Mouse (Mus musculus) MEL (cell line): ENCODE measurements around the gene Il6ra. TPM values are rescaled to one million over a fixed set of nuclear protein-coding genes. Genes with fewer than 3 reads are reported as not detected.
A peak's percentile ranks its signal among the peaks of the same experiment; 100 is the strongest.

Experiments used
- DNase-seq: peaks from one replicate; pipeline ENCODE4 v3.0.0; 2011; ENCODE audit warnings: low read depth, low spot score
- H3K27ac ChIP-seq: 2 replicates; pipeline ENCODE4 v1.5.1; 2012; ENCODE audit warnings: low read depth, mild to moderate bottlenecking, control low read depth, low read length, moderate library complexity; ENCODE audit not compliant: control insufficient read depth
- H3K27me3 ChIP-seq, 2 experiments: fragments of 150-350 bp in 1 of 2; sonication (generic) in 1 of 2; 2 replicates each; pipeline ENCODE4 v1.6.1; 2012; ENCODE audit warnings: low read length in 2 of 2, mild to moderate bottlenecking in 2 of 2, improper control_type of control experiment in 1 of 2, moderate library complexity in 1 of 2; ENCODE audit not compliant: insufficient read depth in 2 of 2, control insufficient read depth in 1 of 2
- H3K36me3 ChIP-seq, 2 experiments: 2 replicates each; pipeline ENCODE4 v1.6.1; 2012 to 2014; ENCODE audit warnings: low read length in 2 of 2, improper control_type of control experiment in 1 of 2, inconsistent platforms in 1 of 2, mild to moderate bottlenecking in 1 of 2; ENCODE audit not compliant: insufficient read depth in 2 of 2, control insufficient read depth in 1 of 2
- H3K4me1 ChIP-seq, 2 experiments: fragments of 150-350 bp in 1 of 2; sonication (generic) in 1 of 2; 2 replicates each; pipeline ENCODE4 v1.6.1; 2012; ENCODE audit warnings: low read length in 2 of 2, improper control_type of control experiment in 1 of 2, mild to moderate bottlenecking in 1 of 2; ENCODE audit not compliant: insufficient read depth in 2 of 2, control insufficient read depth in 1 of 2
- H3K4me3 ChIP-seq, 2 experiments: fragments of 150-350 bp in 1 of 2; sonication (generic) in 1 of 2; 2 replicates each; pipeline ENCODE4 v1.5.1; 2012; ENCODE audit warnings: low read depth in 2 of 2, low read length in 2 of 2, mild to moderate bottlenecking in 2 of 2, moderate library complexity in 2 of 2, control low read depth in 1 of 2, improper control_type of control experiment in 1 of 2; ENCODE audit not compliant: control insufficient read depth in 1 of 2, insufficient read depth in 1 of 2
- H3K79me2 ChIP-seq: 2 replicates; pipeline ENCODE4 v1.6.1; 2012; ENCODE audit warnings: mild to moderate bottlenecking, low read length, moderate library complexity; ENCODE audit not compliant: control insufficient read depth, poor library complexity, insufficient read depth
- H3K9ac ChIP-seq: 2 replicates; pipeline ENCODE4 v1.6.1; 2012; ENCODE audit warnings: low read depth, mild to moderate bottlenecking, control low read depth, low read length, moderate library complexity; ENCODE audit not compliant: control insufficient read depth, poor library complexity, severe bottlenecking
- H3K9me3 ChIP-seq: fragments of 150-350 bp; sonication (generic); replicated peaks from 2 replicates; pipeline ENCODE4 v1.6.1; 2012; ENCODE audit warnings: mild to moderate bottlenecking, low read length, improper control_type of control experiment, moderate library complexity; ENCODE audit not compliant: insufficient read depth
- CTCF ChIP-seq, 3 experiments: IDR thresholded peaks in 2 of 3; conservative IDR thresholded peaks in 1 of 3; 2 replicates each; pipeline ENCODE4 v1.5.1; 2011 to 2012; ENCODE audit warnings: low read length in 3 of 3, low read depth in 2 of 3, mild to moderate bottlenecking in 2 of 3, improper control_type of control experiment in 1 of 3, inconsistent platforms in 1 of 3, mixed read lengths in 1 of 3, moderate library complexity in 1 of 3; ENCODE audit not compliant: control insufficient read depth in 1 of 3, insufficient read depth in 1 of 3, poor library complexity in 1 of 3, severe bottlenecking in 1 of 3
- JUND ChIP-seq: IDR thresholded peaks from 2 replicates; pipeline ENCODE4 v1.6.1; 2011; ENCODE audit warnings: low read depth, mild to moderate bottlenecking, improper control_type of control experiment, low read length
- KAT2A ChIP-seq: conservative IDR thresholded peaks from 2 replicates; pipeline ENCODE4 v1.6.1; 2012; ENCODE audit warnings: low read depth, low read length, improper control_type of control experiment, inconsistent platforms
- MEF2A ChIP-seq: IDR thresholded peaks from 2 replicates; pipeline ENCODE4 v1.6.1; 2014; ENCODE audit warnings: low read depth, mild to moderate bottlenecking, inconsistent platforms, low read length, improper control_type of control experiment; ENCODE audit not compliant: poor library complexity, insufficient replicate concordance, severe bottlenecking; ENCODE audit errors: extremely low read depth
- POLR2AphosphoS5 ChIP-seq: IDR thresholded peaks from 2 replicates; pipeline ENCODE4 v1.6.1; 2012; ENCODE audit warnings: low read depth, borderline replicate concordance, mild to moderate bottlenecking, inconsistent platforms, low read length, moderate library complexity, mixed read lengths
- RAD21 ChIP-seq: IDR thresholded peaks from 2 replicates; pipeline ENCODE4 v1.6.1; 2011; ENCODE audit warnings: mild to moderate bottlenecking, low read depth, low read length, improper control_type of control experiment
- RCOR1 ChIP-seq: IDR thresholded peaks from 2 replicates; pipeline ENCODE4 v1.6.1; 2012; ENCODE audit warnings: low read depth, mild to moderate bottlenecking, inconsistent platforms, low read length, improper control_type of control experiment
- SMC3 ChIP-seq: IDR thresholded peaks from 2 replicates; pipeline ENCODE4 v1.6.1; 2011; ENCODE audit warnings: low read depth, low read length, improper control_type of control experiment
- TBP ChIP-seq: IDR thresholded peaks from 2 replicates; pipeline ENCODE4 v1.8.0; 2011; ENCODE audit warnings: low read depth, low read length, improper control_type of control experiment
- USF2 ChIP-seq, 2 experiments: IDR thresholded peaks; 2 replicates each; pipeline ENCODE4 v1.6.1; 2011 to 2012; ENCODE audit warnings: improper control_type of control experiment in 2 of 2, low read length in 2 of 2, borderline replicate concordance in 1 of 2, inconsistent platforms in 1 of 2, low read depth in 1 of 2, mild to moderate bottlenecking in 1 of 2; ENCODE audit not compliant: insufficient read depth in 1 of 2
- ZC3H11A ChIP-seq: IDR thresholded peaks from 2 replicates; pipeline ENCODE4 v1.6.1; 2012; ENCODE audit warnings: low read depth, mild to moderate bottlenecking, inconsistent platforms, low read length, improper control_type of control experiment
- ZKSCAN1 ChIP-seq: IDR thresholded peaks from 2 replicates; pipeline ENCODE4 v1.6.1; 2012; ENCODE audit warnings: low read depth, mild to moderate bottlenecking, inconsistent platforms, low read length, improper control_type of control experiment, moderate library complexity
- ZMIZ1 ChIP-seq: IDR thresholded peaks from 2 replicates; pipeline ENCODE4 v1.6.1; 2012; ENCODE audit warnings: low read depth, mild to moderate bottlenecking, inconsistent platforms, low read length, improper control_type of control experiment, moderate library complexity
- ZNF384 ChIP-seq: IDR thresholded peaks from 2 replicates; pipeline ENCODE4 v1.6.1; 2012; ENCODE audit warnings: low read depth, mild to moderate bottlenecking, inconsistent platforms, low read length, improper control_type of control experiment
- polyA plus RNA-seq, 2 experiments: library from polyadenylated mRNA; stranded (reverse) in 1 of 2; unstranded in 1 of 2; fragments of >175 nt in 1 of 2; fragments of >200 nt in 1 of 2; gene quantifications; 2 replicates each; pipeline versions ENCODE4 v1.2.1 to v1.2.4; 2012; ENCODE audit warnings: low replicate concordance in 2 of 2, low read depth in 1 of 2; ENCODE audit not compliant: insufficient read length in 2 of 2, insufficient read depth in 1 of 2, missing spikeins in 1 of 2
- total RNA-seq: library from RNA; depleted of rRNA; stranded (reverse); fragments of 300-350 nt; gene quantifications from 2 replicates; pipeline ENCODE4 v1.2.3, GENCODE M21; 2012

The Il6ra gene
- total and polyA plus RNA-seq, 3 experiments: 0.15 to 3.4 TPM; not detected in 1

- TF ChIP-seq POLR2AphosphoS5: no peak
- no peak for TF ChIP-seq MEF2A
- TF ChIP-seq ZMIZ1: no peak
- TF ChIP-seq JUND: no peak
- TF ChIP-seq RCOR1: 0 out of 2 replicates have a peak, but pooled peaks have one; percentile 42
- 0 out of 2 replicates have a peak, but pooled peaks have one; percentile 16 for TF ChIP-seq TBP
Observed at GRCm38 (mm10) chr3:89858123-89858522, 54.9 kb downstream of the Il6ra start (continued).

GRCm38 (mm10) chr3:89857353-89857752 is 55.6 kb downstream of the Il6ra start:
- TF ChIP-seq SMC3 (peak; percentile 64), RAD21 (peak; percentile 51), KAT2A (no peak), ZKSCAN1 (no peak), ZC3H11A (peak; percentile 43; the same call in 1 of the 2 replicates), CTCF (IDR thresholded peaks at IDR 0.05 in 2 of 3, conservative IDR thresholded peaks at IDR 0.05 in 1 of 3; ENCODE audit: control insufficient read depth in 1 of 3, insufficient read depth in 1 of 3, low read depth in 2 of 3, low read length in 3 of 3, poor library complexity in 1 of 3, severe bottlenecking in 1 of 3) (peak; percentile 79 to 85 (median 83))
- Histone ChIP-seq H3K4me3 (no peak overlapping the region), H3K9ac (no peak overlapping the region), H3K9me3 (no peaks in the 10 kb centered on the region), H3K27ac (no peak overlapping the region), H3K79me2 (no peaks in the 10 kb centered on the region), H3K36me3 (no peaks in the 10 kb centered on the region), H3K4me1 (no peaks in the 10 kb centered on the region), H3K27me3 (no peaks in the 10 kb centered on the region)
- peak; percentile 67 for DNase-seq

- DNase-seq: no peak
- Histone ChIP-seq H3K9me3 (no peaks in the 10 kb centered on the region), H3K36me3 (no peaks in the 10 kb centered on the region), H3K4me1 (no peaks in the 10 kb centered on the region), H3K79me2 (no peaks in the 10 kb centered on the region), H3K27me3 (no peaks in the 10 kb centered on the region), H3K27ac (no peak overlapping the region), H3K9ac (no peak overlapping the region), H3K4me3 (no peak overlapping the region)
- TF ChIP-seq ZNF384 (no peak), USF2 (IDR thresholded peaks at IDR 0.05; ENCODE audit: borderline replicate concordance in 1 of 2, insufficient read depth in 1 of 2, low read depth in 1 of 2, low read length in 2 of 2) (no peak)
Observed at GRCm38 (mm10) chr3:89853752-89854151, 59.2 kb downstream of the Il6ra start.
